Mouse (Mus musculus) liver (tissue): ENCODE data around the gene Vmn2r121.

Experiments used
- DNase-seq: peaks from one replicate; pipeline ENCODE4 v3.0.0-alpha.2; 2020; ENCODE audit warnings: mixed read lengths

Vmn2r121 gene

GRCm38 (mm10) chrX:124135852-124136251, at the start of gene Vmn2r121:
Gene Vmn2r121 (minus strand): TSS chrX:124135952.
- no peak for DNase-seq
